Mouse (Mus musculus) MEL (cell line): ENCODE data around the gene Clpb. TPM values are rescaled to one million over a fixed set of nuclear protein-coding genes. Genes with fewer than 3 reads are reported as not detected.

Experiments
- DNase-seq: peaks from one replicate; pipeline ENCODE4 v3.0.0; 2011; ENCODE audit warnings: low read depth, low spot score
- H3K27ac ChIP-seq: 2 replicates; pipeline ENCODE4 v1.5.1; 2012; ENCODE audit warnings: low read depth, mild to moderate bottlenecking, control low read depth, low read length, moderate library complexity; ENCODE audit not compliant: control insufficient read depth
- H3K27me3 ChIP-seq, 2 experiments: fragments of 150-350 bp in 1 of 2; sonication (generic) in 1 of 2; 2 replicates each; pipeline ENCODE4 v1.6.1; 2012; ENCODE audit warnings: low read length in 2 of 2, mild to moderate bottlenecking in 2 of 2, improper control_type of control experiment in 1 of 2, moderate library complexity in 1 of 2; ENCODE audit not compliant: insufficient read depth in 2 of 2, control insufficient read depth in 1 of 2
- H3K36me3 ChIP-seq, 2 experiments: 2 replicates each; pipeline ENCODE4 v1.6.1; 2012 to 2014; ENCODE audit warnings: low read length in 2 of 2, improper control_type of control experiment in 1 of 2, inconsistent platforms in 1 of 2, mild to moderate bottlenecking in 1 of 2; ENCODE audit not compliant: insufficient read depth in 2 of 2, control insufficient read depth in 1 of 2
- H3K4me1 ChIP-seq, 2 experiments: fragments of 150-350 bp in 1 of 2; sonication (generic) in 1 of 2; 2 replicates each; pipeline ENCODE4 v1.6.1; 2012; ENCODE audit warnings: low read length in 2 of 2, improper control_type of control experiment in 1 of 2, mild to moderate bottlenecking in 1 of 2; ENCODE audit not compliant: insufficient read depth in 2 of 2, control insufficient read depth in 1 of 2
- H3K4me3 ChIP-seq, 2 experiments: fragments of 150-350 bp in 1 of 2; sonication (generic) in 1 of 2; 2 replicates each; pipeline ENCODE4 v1.5.1; 2012; ENCODE audit warnings: low read depth in 2 of 2, low read length in 2 of 2, mild to moderate bottlenecking in 2 of 2, moderate library complexity in 2 of 2, control low read depth in 1 of 2, improper control_type of control experiment in 1 of 2; ENCODE audit not compliant: control insufficient read depth in 1 of 2, insufficient read depth in 1 of 2
- H3K79me2 ChIP-seq: 2 replicates; pipeline ENCODE4 v1.6.1; 2012; ENCODE audit warnings: mild to moderate bottlenecking, low read length, moderate library complexity; ENCODE audit not compliant: control insufficient read depth, poor library complexity, insufficient read depth
- H3K9ac ChIP-seq: 2 replicates; pipeline ENCODE4 v1.6.1; 2012; ENCODE audit warnings: low read depth, mild to moderate bottlenecking, control low read depth, low read length, moderate library complexity; ENCODE audit not compliant: control insufficient read depth, poor library complexity, severe bottlenecking
- H3K9me3 ChIP-seq: fragments of 150-350 bp; sonication (generic); replicated peaks from 2 replicates; pipeline ENCODE4 v1.6.1; 2012; ENCODE audit warnings: mild to moderate bottlenecking, low read length, improper control_type of control experiment, moderate library complexity; ENCODE audit not compliant: insufficient read depth
- CHD1 ChIP-seq: IDR thresholded peaks from 2 replicates; pipeline ENCODE4 v1.6.1; 2012; ENCODE audit warnings: low read depth, mild to moderate bottlenecking, inconsistent platforms, low read length, improper control_type of control experiment
- CHD2 ChIP-seq: IDR thresholded peaks from 2 replicates; pipeline ENCODE4 v1.6.1; 2011; ENCODE audit warnings: low read length, improper control_type of control experiment
- CTCF ChIP-seq, 3 experiments: IDR thresholded peaks in 2 of 3; conservative IDR thresholded peaks in 1 of 3; 2 replicates each; pipeline ENCODE4 v1.5.1; 2011 to 2012; ENCODE audit warnings: low read length in 3 of 3, low read depth in 2 of 3, mild to moderate bottlenecking in 2 of 3, improper control_type of control experiment in 1 of 3, inconsistent platforms in 1 of 3, mixed read lengths in 1 of 3, moderate library complexity in 1 of 3; ENCODE audit not compliant: control insufficient read depth in 1 of 3, insufficient read depth in 1 of 3, poor library complexity in 1 of 3, severe bottlenecking in 1 of 3
- E2F4 ChIP-seq: IDR thresholded peaks from 2 replicates; pipeline ENCODE4 v1.6.1; 2011; ENCODE audit warnings: low read depth, low read length, improper control_type of control experiment, borderline replicate concordance
- ELF1 ChIP-seq: IDR thresholded peaks from 2 replicates; pipeline ENCODE4 v1.6.1; 2014; ENCODE audit warnings: low read depth, mild to moderate bottlenecking, inconsistent platforms, low read length, improper control_type of control experiment, moderate library complexity
- EP300 ChIP-seq, 2 experiments: IDR thresholded peaks; 2 replicates each; pipeline ENCODE4 v1.6.1; 2011; ENCODE audit warnings: improper control_type of control experiment in 2 of 2, low read length in 2 of 2, low read depth in 1 of 2, mild to moderate bottlenecking in 1 of 2
- ETS1 ChIP-seq: IDR thresholded peaks from 2 replicates; pipeline ENCODE4 v1.6.1; 2012; ENCODE audit warnings: low read depth, mild to moderate bottlenecking, inconsistent platforms, low read length, improper control_type of control experiment, moderate library complexity
- GABPA ChIP-seq: IDR thresholded peaks from 2 replicates; pipeline ENCODE4 v1.6.1; 2012; ENCODE audit warnings: low read depth, mild to moderate bottlenecking, inconsistent platforms, low read length, improper control_type of control experiment, moderate library complexity
- HCFC1 ChIP-seq: IDR thresholded peaks from 2 replicates; pipeline ENCODE4 v1.6.1; 2012; ENCODE audit warnings: low read depth, mild to moderate bottlenecking, inconsistent platforms, low read length, improper control_type of control experiment, moderate library complexity
- JUND ChIP-seq: IDR thresholded peaks from 2 replicates; pipeline ENCODE4 v1.6.1; 2011; ENCODE audit warnings: low read depth, mild to moderate bottlenecking, improper control_type of control experiment, low read length
- KAT2A ChIP-seq: conservative IDR thresholded peaks from 2 replicates; pipeline ENCODE4 v1.6.1; 2012; ENCODE audit warnings: low read depth, low read length, improper control_type of control experiment, inconsistent platforms
- MAX ChIP-seq: IDR thresholded peaks from 2 replicates; pipeline ENCODE4 v1.6.1; 2011; ENCODE audit warnings: low read length, improper control_type of control experiment
- MAZ ChIP-seq: IDR thresholded peaks from 2 replicates; pipeline ENCODE4 v1.6.1; 2012; ENCODE audit warnings: low read depth, mild to moderate bottlenecking, inconsistent platforms, low read length, improper control_type of control experiment
- MEF2A ChIP-seq: IDR thresholded peaks from 2 replicates; pipeline ENCODE4 v1.6.1; 2014; ENCODE audit warnings: low read depth, mild to moderate bottlenecking, inconsistent platforms, low read length, improper control_type of control experiment; ENCODE audit not compliant: poor library complexity, insufficient replicate concordance, severe bottlenecking; ENCODE audit errors: extremely low read depth
- NRF1 ChIP-seq: IDR thresholded peaks from 2 replicates; pipeline ENCODE4 v1.6.1; 2014; ENCODE audit warnings: low read depth, mild to moderate bottlenecking, inconsistent platforms, low read length, improper control_type of control experiment, moderate library complexity; ENCODE audit not compliant: poor library complexity, insufficient read depth, severe bottlenecking
- POLR2A ChIP-seq, 2 experiments: IDR thresholded peaks; 2 replicates each; pipeline ENCODE4 v1.6.1; 2011 to 2012; ENCODE audit warnings: low read length in 2 of 2, mild to moderate bottlenecking in 2 of 2, control low read depth in 1 of 2, improper control_type of control experiment in 1 of 2, low read depth in 1 of 2, moderate library complexity in 1 of 2; ENCODE audit not compliant: control insufficient read depth in 1 of 2, insufficient read depth in 1 of 2, poor library complexity in 1 of 2
- RCOR1 ChIP-seq: IDR thresholded peaks from 2 replicates; pipeline ENCODE4 v1.6.1; 2012; ENCODE audit warnings: low read depth, mild to moderate bottlenecking, inconsistent platforms, low read length, improper control_type of control experiment
- SIN3A ChIP-seq: IDR thresholded peaks from 2 replicates; pipeline ENCODE4 v1.6.1; 2012; ENCODE audit warnings: low read length, improper control_type of control experiment, inconsistent platforms
- TAL1 ChIP-seq: IDR thresholded peaks from 2 replicates; pipeline ENCODE4 v1.6.1; 2012; ENCODE audit warnings: mild to moderate bottlenecking, inconsistent platforms, low read length, moderate library complexity, mixed read lengths
- USF2 ChIP-seq, 2 experiments: IDR thresholded peaks; 2 replicates each; pipeline ENCODE4 v1.6.1; 2011 to 2012; ENCODE audit warnings: improper control_type of control experiment in 2 of 2, low read length in 2 of 2, borderline replicate concordance in 1 of 2, inconsistent platforms in 1 of 2, low read depth in 1 of 2, mild to moderate bottlenecking in 1 of 2; ENCODE audit not compliant: insufficient read depth in 1 of 2
- ZC3H11A ChIP-seq: IDR thresholded peaks from 2 replicates; pipeline ENCODE4 v1.6.1; 2012; ENCODE audit warnings: low read depth, mild to moderate bottlenecking, inconsistent platforms, low read length, improper control_type of control experiment
- ZMIZ1 ChIP-seq: IDR thresholded peaks from 2 replicates; pipeline ENCODE4 v1.6.1; 2012; ENCODE audit warnings: low read depth, mild to moderate bottlenecking, inconsistent platforms, low read length, improper control_type of control experiment, moderate library complexity
- ZNF384 ChIP-seq: IDR thresholded peaks from 2 replicates; pipeline ENCODE4 v1.6.1; 2012; ENCODE audit warnings: low read depth, mild to moderate bottlenecking, inconsistent platforms, low read length, improper control_type of control experiment
- polyA plus RNA-seq, 2 experiments: library from polyadenylated mRNA; stranded (reverse) in 1 of 2; unstranded in 1 of 2; fragments of >175 nt in 1 of 2; fragments of >200 nt in 1 of 2; gene quantifications; 2 replicates each; pipeline versions ENCODE4 v1.2.1 to v1.2.4; 2012; ENCODE audit warnings: low replicate concordance in 2 of 2, low read depth in 1 of 2; ENCODE audit not compliant: insufficient read length in 2 of 2, insufficient read depth in 1 of 2, missing spikeins in 1 of 2
- total RNA-seq: library from RNA; depleted of rRNA; stranded (reverse); fragments of 300-350 nt; gene quantifications from 2 replicates; pipeline ENCODE4 v1.2.3, GENCODE M21; 2012

Clpb gene
- total and polyA plus RNA-seq, 3 experiments = 59.0 to 71.5 TPM; not detected in 1

DNA sequence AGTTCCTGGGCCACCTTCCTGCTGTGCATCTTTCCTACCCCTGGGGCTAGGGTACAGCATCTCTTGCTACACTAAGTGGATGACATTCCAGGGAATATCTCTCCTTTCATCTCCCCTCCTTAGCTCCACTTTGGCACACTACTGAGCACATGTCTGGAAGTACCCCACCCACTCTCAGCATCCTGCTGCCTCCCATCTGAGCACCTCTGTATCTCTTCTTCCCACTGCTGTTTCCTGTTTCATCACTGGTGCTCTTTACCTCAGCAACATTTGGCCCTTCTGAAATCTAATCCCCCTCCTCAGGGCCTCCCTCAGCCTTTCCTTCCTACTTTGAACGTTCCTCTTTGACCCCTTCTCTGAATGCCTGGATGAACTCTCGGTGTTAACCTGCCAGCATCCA is 63.5 kb downstream of the Clpb start (continued):
- TF ChIP-seq EP300 (IDR thresholded peaks at IDR 0.05; ENCODE audit: low read depth in 1 of 2, low read length in 2 of 2) = no peak
- TF ChIP-seq MAZ = no peak
- TF ChIP-seq TAL1 = no peak

DNA sequence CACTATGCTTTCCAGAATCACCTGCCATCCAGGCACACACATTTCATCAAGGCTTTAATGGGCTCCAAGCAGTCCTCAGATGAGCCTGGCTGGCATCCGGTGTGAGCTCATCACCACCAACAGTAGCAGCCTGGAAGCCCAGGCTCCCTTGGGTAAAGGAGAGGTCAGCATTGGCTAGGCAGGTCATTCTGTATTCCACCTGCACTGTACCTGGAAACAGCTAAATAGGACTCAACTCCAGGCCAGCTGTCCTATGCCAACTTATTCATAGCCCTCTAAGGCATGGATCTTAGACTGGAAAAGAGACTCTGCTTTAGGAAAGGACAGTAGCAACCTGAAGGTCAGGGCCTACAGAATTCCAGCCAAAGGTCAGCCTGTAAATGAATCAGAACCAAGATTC is 68.7 kb downstream of the Clpb start:
- Histone ChIP-seq H3K9me3 (no peaks in the 10 kb centered on the region), H3K27ac (no peak overlapping the region), H3K4me3 (no peak overlapping the region), H3K27me3 (no peaks in the 10 kb centered on the region), H3K36me3 (peaks cover 0 to 2% of the 10 kb centered on the region in 2 experiments; a peak in 1 of 4 replicates), H3K79me2 (no peaks in the 10 kb centered on the region)
- TF ChIP-seq ELF1 = no peak
- TF ChIP-seq CTCF (IDR thresholded peaks at IDR 0.05 in 2 of 3, conservative IDR thresholded peaks at IDR 0.05 in 1 of 3; ENCODE audit: control insufficient read depth in 1 of 3, insufficient read depth in 1 of 3, low read depth in 2 of 3, low read length in 3 of 3, poor library complexity in 1 of 3, severe bottlenecking in 1 of 3) = no peak
- TF ChIP-seq USF2 (IDR thresholded peaks at IDR 0.05; ENCODE audit: borderline replicate concordance in 1 of 2, insufficient read depth in 1 of 2, low read depth in 1 of 2, low read length in 2 of 2) = no peak
- TF ChIP-seq RCOR1 = no peak
- no peak for TF ChIP-seq POLR2A (IDR thresholded peaks at IDR 0.05; ENCODE audit: control insufficient read depth in 1 of 2, insufficient read depth in 1 of 2, low read depth in 1 of 2, low read length in 2 of 2, poor library complexity in 1 of 2)
- no peak for TF ChIP-seq EP300 (IDR thresholded peaks at IDR 0.05; ENCODE audit: low read depth in 1 of 2, low read length in 2 of 2)
- no peak for TF ChIP-seq JUND
- TF ChIP-seq, all 39 proteins: peak for 0
- DNase-seq = no peak
- Histone ChIP-seq H3K4me1 (no peaks in the 10 kb centered on the region), H3K9ac (no peak overlapping the region)

DNA sequence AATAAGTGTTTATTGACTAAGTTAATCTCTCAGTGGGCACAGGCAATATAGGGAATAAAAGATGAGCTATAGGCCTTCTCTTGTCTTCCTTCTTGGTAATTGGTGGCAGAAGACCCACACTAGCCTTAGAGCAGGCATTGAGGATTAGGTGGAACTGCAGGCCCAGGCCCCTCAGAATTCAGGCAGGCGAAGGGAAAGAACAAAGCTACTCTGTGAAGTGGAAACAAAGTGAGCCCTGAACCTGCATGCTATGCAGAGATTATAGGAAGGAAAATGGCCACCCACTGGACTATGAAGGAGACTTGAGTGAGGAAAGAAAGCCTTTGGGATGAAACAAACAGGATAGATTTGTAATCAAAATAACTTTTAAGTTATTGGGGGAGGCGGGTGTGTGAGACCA is 69.6 kb downstream of the Clpb start:
- Histone ChIP-seq H3K9me3 (no peaks in the 10 kb centered on the region), H3K27ac (no peak overlapping the region), H3K9ac (no peak overlapping the region), H3K4me1 (peaks cover 0 to 7% of the 10 kb centered on the region in 2 experiments; a peak in 1 of 4 replicates), H3K36me3 (peaks cover 0 to 4% of the 10 kb centered on the region in 2 experiments; a peak in 3 of 4 replicates), H3K4me3 (no peak overlapping the region), H3K27me3 (no peaks in the 10 kb centered on the region), H3K79me2 (no peaks in the 10 kb centered on the region)
- DNase-seq = no peak
- no peak for TF ChIP-seq JUND
- no peak for TF ChIP-seq NRF1
- no peak for TF ChIP-seq RCOR1

DNA sequence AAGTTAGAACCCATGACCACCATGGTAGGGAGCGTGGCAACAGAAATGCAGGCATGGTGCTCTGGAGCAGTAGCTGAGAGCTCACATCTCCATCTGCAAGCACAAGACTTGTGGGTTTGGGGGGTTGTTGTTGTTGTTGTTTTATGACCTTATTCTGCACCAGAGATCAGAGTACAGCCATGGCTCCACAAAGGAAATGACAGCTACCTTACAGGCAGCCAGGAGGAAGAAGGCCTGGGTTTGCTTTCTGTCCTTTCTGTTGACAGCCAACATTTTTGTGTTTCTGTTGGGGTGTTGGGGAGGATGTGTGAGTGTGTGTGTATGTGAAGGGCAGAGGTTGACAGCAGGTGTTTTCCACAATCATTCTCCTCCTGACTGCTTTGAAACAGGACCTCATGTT is 71.9 kb downstream of the Clpb start:
- no peaks in the 10 kb centered on the region for H3K27me3 ChIP-seq
- DNase-seq = no peak
- H3K9me3 ChIP-seq = no peaks in the 10 kb centered on the region
- peaks cover 0 to 7% of the 10 kb centered on the region in 2 experiments; a peak in 1 of 4 replicates for H3K4me1 ChIP-seq
- no peak overlapping the region for H3K4me3 ChIP-seq
- H3K27ac ChIP-seq = no peak overlapping the region
- no peaks in the 10 kb centered on the region for H3K79me2 ChIP-seq
- no peak for TF ChIP-seq ZMIZ1
- TF ChIP-seq ZNF384 = no peak
- TF ChIP-seq HCFC1 = no peak
- TF ChIP-seq KAT2A = no peak
- no peak for TF ChIP-seq ZC3H11A
- no peak for TF ChIP-seq MEF2A
- no peak for TF ChIP-seq NRF1
- TF ChIP-seq GABPA = no peak
- TF ChIP-seq CHD2 = no peak
- TF ChIP-seq E2F4 = no peak
- no peak for TF ChIP-seq RCOR1
- TF ChIP-seq TAL1 = no peak
- TF ChIP-seq MAX = no peak
- no peak for TF ChIP-seq CHD1
- no peak for TF ChIP-seq ETS1
- TF ChIP-seq SIN3A = no peak
- no peak for TF ChIP-seq ELF1
- H3K9ac ChIP-seq = no peak overlapping the region
- peaks cover 0 to 4% of the 10 kb centered on the region in 2 experiments; a peak in 3 of 4 replicates for H3K36me3 ChIP-seq
